Mouse (Mus musculus) thymus, postnatal 4 days (tissue): ENCODE measurements around the gene Chn2.

Source experiments
- DNase-seq: peaks from one replicate; pipeline ENCODE4 v3.0.0; 2021

The Chn2 gene

DNA sequence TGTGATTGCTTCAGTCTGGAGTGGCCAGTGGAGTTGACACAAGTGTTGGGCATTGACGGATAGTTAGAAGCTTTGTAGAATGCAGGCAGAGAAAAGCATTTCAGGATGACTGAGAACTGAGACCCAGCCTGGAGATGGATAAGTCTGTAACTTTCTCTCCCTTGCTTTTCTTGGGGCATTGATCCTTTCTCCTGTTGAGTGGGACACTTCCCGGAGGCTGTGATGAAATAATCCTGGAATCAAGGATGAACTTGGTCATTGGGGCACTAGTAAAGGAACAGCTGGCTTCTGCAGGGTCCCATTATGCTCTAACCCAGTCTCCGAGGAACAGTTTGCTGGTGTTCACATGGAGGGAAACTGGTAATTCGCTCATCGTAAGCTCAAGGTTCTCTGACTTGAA lies 4.2 kb downstream of the Chn2 start:
- DNase-seq = no peak

DNA sequence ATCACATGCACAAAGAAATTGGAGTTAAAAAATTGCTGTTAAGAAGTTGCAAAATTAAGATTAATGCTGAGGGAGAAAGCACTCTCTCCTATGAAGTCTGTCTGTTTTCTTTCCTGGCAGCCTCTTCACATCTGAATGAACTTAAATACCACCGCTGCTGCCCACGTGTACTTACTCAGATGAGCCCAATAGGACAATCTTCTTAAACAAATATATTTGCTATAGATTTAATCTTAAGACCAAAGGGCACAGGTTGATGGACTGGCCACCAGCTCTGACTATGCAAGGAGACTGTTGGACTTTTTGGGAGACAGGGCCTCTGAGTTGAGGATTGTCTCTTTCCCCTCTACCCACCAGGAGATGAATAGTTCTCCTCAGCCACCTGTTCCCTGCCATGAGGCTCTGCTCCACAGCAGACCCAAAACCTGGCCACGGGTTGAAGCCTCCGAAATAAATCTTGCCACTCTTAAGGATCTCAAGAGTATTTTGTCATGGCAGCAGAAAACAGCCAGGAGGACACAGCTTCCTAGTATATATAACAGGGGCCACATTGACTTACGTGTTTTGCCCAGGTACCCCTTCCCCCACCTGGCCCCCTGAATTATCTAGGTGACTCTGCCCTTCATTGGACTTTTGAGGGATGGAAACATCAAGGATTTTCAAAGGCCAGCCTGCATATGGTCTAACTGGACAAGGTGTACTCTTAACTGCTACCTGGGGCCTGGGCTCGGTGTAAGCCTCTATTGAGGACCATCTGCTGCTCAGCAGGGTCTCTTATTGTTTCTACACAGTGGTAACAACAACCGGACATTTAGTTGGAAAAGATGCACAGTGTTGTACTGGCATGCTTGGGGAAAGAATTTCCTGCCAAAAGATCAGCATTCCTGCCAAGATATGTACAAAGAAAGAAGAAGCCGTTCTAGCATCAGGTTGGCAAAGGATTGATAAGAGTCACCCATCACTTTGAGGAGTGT lies 6.7 kb downstream of the Chn2 start:
- no peak for DNase-seq

DNA sequence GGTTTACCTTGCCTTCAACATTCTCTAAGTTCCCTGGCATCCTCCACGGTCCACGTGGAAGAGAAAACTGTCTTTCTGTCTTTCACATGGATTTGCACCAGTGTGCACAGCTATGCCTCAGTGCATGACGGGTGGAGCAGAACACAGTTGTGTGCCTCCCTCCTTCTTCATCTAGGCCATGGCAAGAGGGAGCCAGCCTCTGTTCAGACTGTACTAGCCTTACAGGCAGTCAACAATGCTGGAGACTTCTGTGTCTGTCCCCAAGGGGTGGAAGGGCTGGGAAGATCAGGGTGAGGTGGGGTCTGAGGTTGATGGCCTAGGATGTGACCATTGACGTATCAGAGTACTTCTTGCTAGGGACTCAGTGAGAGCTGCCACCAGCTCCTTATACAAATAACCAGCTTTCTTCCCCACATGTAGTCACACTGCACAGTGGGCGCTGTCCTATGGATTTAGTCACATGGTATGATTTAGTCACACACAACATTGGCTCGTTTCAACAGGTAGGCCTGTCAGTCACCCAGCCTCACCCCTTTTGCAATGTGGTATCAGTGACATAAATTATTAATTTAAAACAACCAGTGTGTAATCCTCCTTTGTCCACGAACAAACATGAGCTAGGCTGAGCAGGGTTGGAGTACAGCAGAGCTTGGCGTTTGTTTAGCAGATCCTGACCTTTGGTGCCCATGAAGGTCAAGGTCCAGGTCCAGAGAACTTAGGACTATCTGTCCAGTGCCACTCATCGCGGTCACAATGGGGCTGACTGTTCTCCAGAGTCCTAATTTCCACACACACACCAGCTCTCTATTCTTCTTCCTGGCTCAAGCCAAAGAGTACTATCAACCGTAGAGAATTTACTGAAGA lies 7.8 kb downstream of the Chn2 start:
- no peak for DNase-seq

- no peak for DNase-seq
These were observed 9.4 kb downstream of the Chn2 start for GRCm38 (mm10) chr6:54048768-54049167.

GRCm38 (mm10) chr6:54051173-54051572 lies 11.8 kb downstream of the Chn2 start:
- DNase-seq = no peak

DNA sequence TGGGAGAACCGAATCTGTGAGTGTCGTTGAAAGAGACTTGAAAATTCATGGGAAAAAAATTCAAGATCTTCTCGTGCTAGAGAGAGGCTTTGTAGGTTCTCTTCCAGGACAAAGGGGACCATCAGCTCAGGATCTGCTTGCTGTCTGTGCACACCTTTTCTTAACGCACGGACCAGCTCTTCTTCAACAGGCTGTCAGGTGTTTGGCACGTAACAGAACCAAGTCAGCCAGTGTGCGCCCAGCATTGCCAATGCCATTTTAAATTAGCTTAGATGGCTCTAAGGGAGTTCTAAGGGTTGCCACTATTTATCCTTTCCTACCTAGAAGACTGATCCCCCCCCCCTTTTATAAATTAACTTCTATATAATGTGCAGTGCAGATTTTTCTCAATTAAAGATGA lies 12.8 kb downstream of the Chn2 start:
- DNase-seq = no peak

DNA sequence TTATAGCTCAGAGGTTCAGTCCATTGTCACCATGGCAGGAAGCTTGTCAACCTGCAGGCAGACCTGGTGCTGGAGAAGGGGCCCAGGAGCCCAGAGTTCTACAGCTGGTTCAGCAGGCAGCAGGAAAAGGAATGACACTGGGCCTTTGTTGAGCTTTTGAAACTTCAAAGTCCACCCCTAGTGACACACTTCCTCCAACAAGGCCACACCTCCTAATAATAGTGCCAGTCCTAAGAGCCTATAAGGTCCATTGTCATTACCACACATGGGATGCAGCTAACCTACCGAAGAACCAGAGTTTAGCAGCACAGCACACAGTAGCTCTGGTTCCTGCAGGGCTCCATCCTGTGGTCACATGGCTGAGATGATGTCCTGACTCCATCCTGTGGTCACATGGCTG lies 13.3 kb downstream of the Chn2 start:
- DNase-seq = no peak

DNA sequence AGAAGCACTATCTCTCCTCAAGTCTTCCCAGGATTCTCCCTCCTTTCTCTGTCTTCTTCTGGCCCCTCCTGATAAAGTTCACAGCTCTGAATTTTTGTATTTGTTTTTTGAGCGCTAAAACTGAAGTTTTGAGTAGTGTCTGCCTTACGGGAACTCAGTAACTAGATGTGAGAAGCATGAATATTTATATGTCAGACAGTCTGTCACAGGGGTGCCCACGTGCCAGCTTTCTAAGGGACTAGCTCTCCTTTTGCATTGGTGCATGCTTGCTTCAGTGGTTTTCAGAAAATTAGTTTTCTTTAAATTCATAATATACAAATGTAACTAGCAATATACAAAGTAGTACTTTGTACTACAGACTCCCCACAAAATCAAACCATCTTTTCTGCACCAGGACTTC lies 14.0 kb downstream of the Chn2 start:
- no peak for DNase-seq

GRCm38 (mm10) chr6:54055387-54055786 lies 16.0 kb downstream of the Chn2 start:
- no peak for DNase-seq

GRCm38 (mm10) chr6:54056548-54057532 lies 17.5 kb downstream of the Chn2 start:
- DNase-seq = no peak

DNA sequence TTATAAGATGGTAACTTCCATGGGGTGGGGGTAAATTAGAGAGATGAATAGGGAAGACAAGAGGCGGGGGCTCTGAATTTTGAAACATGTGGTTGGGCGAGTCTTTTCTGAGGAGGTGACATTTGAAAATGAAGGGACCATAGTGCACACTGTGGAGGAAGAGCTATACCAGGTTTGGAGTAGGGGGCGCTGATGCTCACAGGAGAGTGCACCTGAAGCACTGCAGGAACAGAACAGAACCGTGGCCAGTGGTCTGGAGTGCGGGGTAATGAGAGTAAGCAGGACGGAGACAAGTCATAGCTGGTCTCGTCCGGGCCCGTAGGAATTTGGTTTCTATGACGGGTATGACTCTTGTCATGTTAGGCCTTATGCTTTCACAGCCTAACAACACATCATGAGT lies 18.3 kb downstream of the Chn2 start:
- DNase-seq = peak; percentile 24

- DNase-seq = no peak
These were observed 19.5 kb downstream of the Chn2 start for GRCm38 (mm10) chr6:54058837-54059236.

GRCm38 (mm10) chr6:54060258-54060657 lies 20.9 kb downstream of the Chn2 start:
- DNase-seq = no peak

GRCm38 (mm10) chr6:54061375-54061774 lies 22.0 kb downstream of the Chn2 start:
- DNase-seq = no peak

GRCm38 (mm10) chr6:54063878-54064277 lies 24.5 kb downstream of the Chn2 start:
- no peak for DNase-seq

- DNase-seq = no peak
These were observed 28.0 kb downstream of the Chn2 start for GRCm38 (mm10) chr6:54067380-54067779.

- DNase-seq = no peak
These were observed 29.5 kb downstream of the Chn2 start for GRCm38 (mm10) chr6:54068882-54069281.

DNA sequence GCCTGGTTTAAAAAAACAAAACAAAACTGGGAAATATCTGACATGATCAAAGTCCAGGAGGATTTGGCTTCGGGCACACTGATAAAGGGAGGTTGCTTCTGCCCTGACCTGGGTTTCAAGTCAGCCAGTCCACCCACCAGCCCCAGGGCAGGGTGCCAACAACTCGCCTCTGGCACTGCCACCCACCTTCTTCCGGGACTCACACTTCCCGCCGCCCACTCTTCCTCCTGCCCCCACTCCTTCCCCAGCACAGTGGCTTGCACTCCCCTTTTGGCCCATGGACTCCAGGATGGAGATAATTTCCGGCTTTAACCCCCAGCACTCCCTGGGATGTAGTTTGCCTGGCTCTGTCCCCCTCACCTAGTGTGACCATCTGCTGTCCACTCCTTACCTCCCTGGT lies 31.4 kb downstream of the Chn2 start:
- no peak for DNase-seq

GRCm38 (mm10) chr6:54071478-54071877 lies 32.1 kb downstream of the Chn2 start:
- DNase-seq = no peak

- DNase-seq = no peak
These were observed 35.1 kb downstream of the Chn2 start for GRCm38 (mm10) chr6:54074454-54074853.

GRCm38 (mm10) chr6:54075419-54075818 lies 36.1 kb downstream of the Chn2 start:
- no peak for DNase-seq

DNA sequence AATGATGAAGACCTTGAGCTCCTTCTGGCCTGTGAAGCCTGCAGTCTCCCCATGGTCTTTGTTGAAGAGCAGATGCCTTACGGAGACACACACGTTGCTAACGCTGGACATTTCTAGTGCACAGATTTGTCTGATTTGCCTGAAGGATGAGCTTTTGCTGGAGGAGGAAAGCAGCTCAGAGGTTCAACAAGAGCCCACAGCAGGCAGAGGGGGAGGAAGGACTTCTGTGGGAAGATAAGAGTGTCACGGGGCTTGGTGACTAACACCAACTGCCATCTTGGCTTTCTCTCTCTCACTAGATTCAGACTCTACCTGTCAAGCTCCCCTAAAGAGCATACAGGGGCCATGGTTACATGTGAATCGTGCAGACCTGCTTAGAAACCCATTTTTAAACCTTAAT lies 37.3 kb downstream of the Chn2 start:
- no peak for DNase-seq

DNA sequence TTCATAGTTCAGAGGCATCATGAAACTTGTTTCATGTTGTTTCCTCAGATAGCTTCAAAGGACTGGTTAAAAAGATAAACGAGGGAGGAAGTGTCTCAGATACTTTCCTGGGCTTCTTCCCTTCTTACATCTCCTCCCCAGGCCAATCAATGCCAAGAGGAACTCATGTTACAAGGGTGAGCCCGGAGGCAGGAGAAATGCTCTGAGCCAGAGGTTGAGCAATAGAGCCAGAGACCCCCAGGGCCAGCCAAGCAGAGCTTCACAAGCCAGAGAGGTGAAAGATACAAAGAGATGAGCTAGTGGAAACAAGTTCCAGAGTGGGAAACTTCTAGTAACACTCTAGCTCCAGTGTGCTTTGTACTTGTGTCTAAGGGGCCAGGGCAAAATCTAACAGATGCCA lies 38.9 kb downstream of the Chn2 start:
- peak; percentile 17 for DNase-seq
